Mouse (Mus musculus): Measurements from ENCODE around the gene Clec11a. TPM values are rescaled to one million over a fixed set of nuclear protein-coding genes. Genes with fewer than 3 reads are reported as not detected.
A peak's percentile ranks its signal among the peaks of the same experiment; 100 is the strongest.

The Clec11a gene
- polyA plus RNA-seq, 1 experiment from 2014 or later: 3.4 TPM

DNA sequence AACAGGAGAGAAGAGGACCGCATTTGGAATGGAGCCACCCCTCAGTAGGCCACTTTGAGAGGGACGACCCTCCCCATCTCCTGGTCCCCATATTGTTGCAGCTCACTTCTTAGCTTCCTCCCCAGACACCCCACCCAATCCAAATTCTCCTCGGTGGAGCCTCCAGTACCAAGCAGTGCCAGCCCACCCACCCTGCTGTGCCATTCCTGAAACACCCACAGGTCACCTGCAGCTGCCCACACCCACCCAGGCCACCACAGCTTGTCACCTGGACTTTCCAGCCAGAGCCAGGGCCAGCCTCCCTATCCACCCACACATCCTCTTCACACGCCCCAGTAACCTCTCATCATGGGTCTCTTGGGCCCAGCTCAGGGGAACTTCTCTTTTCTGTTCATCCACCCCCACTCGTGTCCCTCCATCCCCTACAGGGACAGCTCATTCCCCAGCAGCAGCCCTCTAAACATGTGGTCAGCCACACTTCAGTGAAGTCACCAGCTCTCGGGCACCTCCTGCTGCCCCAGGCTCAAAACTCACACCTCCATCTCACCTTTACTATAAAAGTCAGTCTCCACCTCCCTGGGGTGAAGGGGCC, 5.1 kb upstream of the Clec11a start:
- Histone ChIP-seq H3K36me3 (peaks cover 40% of the 10 kb centered on the region), H3K4me3 (peak overlapping the region; percentile 67), H3K4me1 (replicated peaks) (peaks cover 33% of the 10 kb centered on the region), H3K4me2 (peak overlapping the region; percentile 89), H3K9ac (peak overlapping the region; percentile 92), H3K27ac (peak overlapping the region; percentile 84; the same call in 1 of the 2 replicates), H3K9me3 (no peaks in the 10 kb centered on the region), H3K27me3 (0 out of 2 replicates have a peak, but pooled peaks cover 17% of the 10 kb centered on the region)
- ATAC-seq (ENCODE audit: low FRiP score): 0 out of 2 replicates have a peak, but pooled peaks have one; percentile 0
- WGBS: 12% methylated on average over 6 of the region's 6 CpGs

DNA sequence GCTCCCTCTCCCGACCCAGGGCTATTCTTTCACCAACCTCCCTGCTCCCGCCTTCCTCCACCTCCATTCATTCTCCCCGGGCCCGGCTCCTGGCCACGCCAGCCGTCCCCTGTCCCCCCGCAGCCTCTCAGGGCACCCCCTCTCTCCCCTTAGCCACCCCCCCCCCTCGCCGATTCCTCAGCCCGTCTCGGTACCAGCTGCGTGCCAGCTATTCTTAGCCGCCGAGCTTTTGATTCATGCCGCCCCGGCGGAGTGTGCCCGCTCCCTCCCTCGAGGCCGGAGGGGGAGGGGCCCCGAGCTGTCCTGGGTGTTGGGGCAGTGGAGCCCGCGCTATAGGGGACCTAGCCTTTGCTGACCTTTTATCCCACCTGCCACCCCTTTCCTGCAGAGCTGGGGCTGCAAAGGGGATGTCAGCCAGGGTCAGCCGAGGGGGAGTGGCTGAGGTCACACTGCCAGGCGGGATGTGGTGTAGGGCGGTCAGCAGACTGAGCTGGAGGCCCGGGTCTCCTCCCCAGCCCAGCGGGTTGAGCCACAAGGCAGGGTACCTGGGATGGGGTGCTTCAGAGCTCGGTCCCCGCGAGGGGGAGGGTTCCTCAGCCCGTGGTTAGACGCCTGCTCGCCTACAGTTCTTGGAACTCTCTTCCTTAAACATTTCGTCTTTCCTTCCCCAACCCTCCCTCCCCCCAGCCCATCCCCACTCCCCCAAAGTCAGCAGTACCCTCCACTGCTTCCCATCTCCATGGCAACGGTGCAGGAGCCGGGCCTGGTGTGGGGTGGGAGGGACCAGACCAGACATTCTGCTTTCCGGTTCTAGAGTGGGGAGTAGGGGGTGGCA, 4.4 kb upstream of the Clec11a start:
- Histone ChIP-seq H3K36me3 (peaks cover 32% of the 10 kb centered on the region), H3K4me2 (peak overlapping the region; percentile 89), H3K4me1 (replicated peaks) (peaks cover 33% of the 10 kb centered on the region), H3K9me3 (no peaks in the 10 kb centered on the region), H3K4me3 (peak overlapping the region; percentile 67), H3K27ac (peak overlapping the region; percentile 84), H3K9ac (peak overlapping the region; percentile 92), H3K27me3 (0 out of 2 replicates have a peak, but pooled peaks cover 18% of the 10 kb centered on the region)
- peak; percentile 41 for ATAC-seq (ENCODE audit: low FRiP score)
- WGBS: under 1% methylated on average over 37 of the region's 38 CpGs

DNA sequence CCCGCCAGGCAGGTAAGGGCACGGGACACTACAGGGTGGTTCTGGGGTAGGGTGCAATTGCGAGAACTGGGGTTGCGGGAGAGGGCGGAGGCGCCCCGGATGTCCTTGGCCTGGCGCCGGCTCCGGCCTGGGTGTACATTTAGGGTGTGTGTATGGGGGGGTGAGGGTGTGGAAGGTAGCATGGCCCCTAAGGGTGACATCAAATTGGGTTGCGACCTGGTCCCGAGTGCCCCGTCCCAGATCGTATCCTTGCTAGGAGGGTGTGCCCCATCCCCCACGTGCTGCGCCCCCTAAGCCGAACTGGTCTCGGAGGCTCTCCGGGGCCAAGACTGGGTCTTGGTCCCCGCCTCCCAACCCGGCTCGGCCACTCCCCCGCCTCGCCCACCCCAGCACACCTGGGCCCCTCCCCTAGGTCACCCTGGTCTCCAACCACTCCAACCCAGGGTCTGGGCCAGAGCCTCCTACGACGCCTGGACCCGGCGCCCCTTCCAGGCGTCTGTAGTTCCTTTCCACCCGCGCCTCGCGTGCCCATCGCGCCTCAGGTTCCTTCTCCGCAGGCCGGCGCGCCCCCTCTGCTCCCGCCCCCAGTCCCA, 3.7 kb upstream of the Clec11a start:
- H3K4me3 ChIP-seq: peak overlapping the region; percentile 67
- peaks cover 25% of the 10 kb centered on the region for H3K36me3 ChIP-seq
- H3K4me2 ChIP-seq: peak overlapping the region; percentile 89
- H3K4me1 ChIP-seq (replicated peaks): peaks cover 38% of the 10 kb centered on the region
- peak overlapping the region; percentile 92 for H3K9ac ChIP-seq
- no peaks in the 10 kb centered on the region for H3K9me3 ChIP-seq
- peak overlapping the region; percentile 84 for H3K27ac ChIP-seq
- H3K27me3 ChIP-seq: 0 out of 2 replicates have a peak, but pooled peaks cover 18% of the 10 kb centered on the region
- peak; percentile 21 for ATAC-seq (ENCODE audit: low FRiP score)
- 1% methylated on average over 37 of the region's 40 CpGs for WGBS

DNA sequence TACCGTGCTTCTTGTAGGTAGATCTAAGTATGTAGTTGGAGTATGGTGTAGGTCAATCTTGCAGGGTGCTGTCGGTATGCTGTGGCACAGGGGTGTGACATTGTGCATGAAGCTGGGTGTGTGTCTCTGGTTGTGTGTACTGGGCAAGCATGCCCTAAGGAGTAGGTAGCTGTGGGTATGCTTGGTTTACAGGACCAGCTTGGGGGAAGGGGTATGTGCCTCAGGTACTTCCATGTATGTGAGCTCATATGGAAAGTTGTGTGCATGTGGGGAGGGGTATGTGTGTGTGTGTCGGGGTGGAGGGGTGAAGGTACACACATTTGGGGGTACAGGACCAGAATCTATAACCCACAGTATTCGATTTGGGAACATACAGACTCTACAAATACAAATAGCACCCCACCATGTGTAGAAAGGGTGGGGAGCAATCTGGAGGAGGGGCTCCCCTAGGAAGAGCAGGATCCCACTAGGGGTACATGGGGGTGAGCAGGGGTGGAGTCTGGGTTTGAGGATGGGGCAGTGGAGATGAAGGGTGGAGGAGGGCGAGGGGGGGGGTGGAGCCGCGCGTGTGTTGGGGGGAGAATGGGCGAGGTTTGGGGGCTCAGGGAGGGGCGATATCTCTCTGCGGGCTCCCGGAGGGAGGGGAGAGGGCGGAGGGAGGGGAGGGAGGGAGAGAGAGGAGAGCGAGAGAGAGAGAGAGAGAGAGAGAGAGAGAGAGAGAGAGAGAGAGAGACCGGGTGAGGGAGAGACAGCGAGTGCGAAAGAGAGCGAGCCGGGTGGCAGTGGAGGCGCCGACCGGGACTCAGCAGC, 3.0 kb upstream of the Clec11a start, which contains the start of gene Shank1:
Gene Shank1, plus strand, starts transcription at position 779 of the 810 bp plus-strand sequence.
- Histone ChIP-seq H3K36me3 (peaks cover 23% of the 10 kb centered on the region), H3K4me1 (replicated peaks) (peaks cover 35% of the 10 kb centered on the region), H3K9me3 (no peaks in the 10 kb centered on the region), H3K9ac (peak within 1 kb of the TSS; percentile 92), H3K27me3 (0 out of 2 replicates have a peak, but pooled peaks cover 18% of the 10 kb centered on the region), H3K4me3 (peak within 1 kb of the TSS; percentile 67), H3K4me2 (peak within 1 kb of the TSS; percentile 89), H3K27ac (peak within 1 kb of the TSS; percentile 84)
- no peak for ATAC-seq (ENCODE audit: low FRiP score)
- WGBS: 13% methylated on average over 20 of the region's 22 CpGs

DNA sequence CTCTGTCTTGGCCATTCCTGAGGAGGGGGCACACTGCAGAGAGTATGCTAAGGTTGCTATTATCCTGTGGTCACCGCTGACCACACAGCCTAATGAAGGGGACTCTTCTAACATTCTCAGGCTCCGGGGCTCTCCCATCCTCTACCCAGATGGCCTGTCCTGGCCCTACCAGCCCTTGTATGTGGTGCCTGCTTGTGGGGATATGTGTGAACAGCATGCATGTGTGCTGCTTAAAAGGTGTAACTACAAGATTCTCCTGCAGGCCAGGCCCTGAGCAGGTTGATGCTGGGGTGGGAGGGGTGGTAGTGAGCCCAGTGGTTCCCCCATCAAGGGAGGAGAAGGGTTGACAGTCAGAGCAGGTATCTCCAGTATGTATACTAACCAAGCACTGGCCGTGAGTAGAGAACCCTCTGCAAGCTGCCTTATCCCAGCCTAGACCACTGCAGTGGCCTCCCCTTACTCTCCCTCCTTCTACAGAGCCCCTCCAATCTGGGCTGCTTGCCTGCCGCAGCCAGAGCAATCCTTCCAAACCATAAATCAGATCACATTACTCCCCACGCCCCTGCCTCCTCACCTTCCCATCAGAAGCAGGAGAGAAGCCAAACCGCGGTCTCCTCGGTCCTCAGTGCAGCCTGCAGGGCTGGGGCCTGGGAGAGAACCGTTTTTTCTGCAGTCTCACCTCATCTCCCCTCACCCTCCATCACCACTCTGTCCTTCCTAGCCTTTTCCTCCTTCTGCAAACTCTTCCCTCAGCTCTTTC, 739 bp upstream of the Clec11a start:
- Histone ChIP-seq H3K36me3 (peaks cover under 1% of the 10 kb centered on the region; the same call in 1 of the 2 replicates), H3K27ac (peak overlapping the region; percentile 20; the same call in 1 of the 2 replicates)

DNA sequence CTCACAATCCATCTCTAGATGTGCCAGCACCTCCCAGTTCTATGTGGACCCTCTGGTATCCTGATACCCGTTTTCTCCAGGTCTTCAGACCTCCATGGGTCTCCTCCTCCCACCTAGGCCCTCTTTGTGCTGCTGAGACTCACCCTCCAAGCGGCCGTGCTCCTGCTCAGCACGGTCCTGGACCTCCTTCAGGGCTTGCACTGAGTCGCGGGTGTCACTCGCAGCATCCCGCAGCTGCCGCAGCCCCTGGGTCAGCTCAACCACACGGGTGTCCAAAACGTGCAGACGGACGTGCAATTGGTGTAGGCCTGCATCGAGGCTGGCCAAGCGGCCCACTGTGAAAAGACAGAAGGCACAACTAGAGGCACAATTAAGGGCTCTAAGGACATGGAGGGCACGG, 1.0 kb downstream of the Clec11a start:
- no peaks in the 10 kb centered on the region for H3K9me3 ChIP-seq
- peak overlapping the region; percentile 97 for H3K27ac ChIP-seq
- no peaks in the 10 kb centered on the region for H3K36me3 ChIP-seq
- ATAC-seq (ENCODE audit: low FRiP score): no peak; the same call in 1 of the 2 replicates
- peak overlapping the region; percentile 31; the same call in 1 of the 2 replicates for H3K9ac ChIP-seq
- 9% methylated on average over 16 of the region's 16 CpGs for WGBS
- peak overlapping the region; percentile 68 for H3K4me3 ChIP-seq
- 0 out of 2 replicates have a peak, but pooled peaks cover 13% of the 10 kb centered on the region for H3K27me3 ChIP-seq
- peaks cover 26% of the 10 kb centered on the region for H3K4me1 ChIP-seq (replicated peaks)
- peak overlapping the region; percentile 77 for H3K4me2 ChIP-seq

More for the DNA sequence above, 739 bp upstream of the Clec11a start:
- no peak overlapping the region for H3K4me2 ChIP-seq
- 0 out of 2 replicates have a peak, but pooled peaks cover 15% of the 10 kb centered on the region for H3K27me3 ChIP-seq
- no peak overlapping the region for H3K9ac ChIP-seq
- peaks cover 43% of the 10 kb centered on the region for H3K4me1 ChIP-seq (replicated peaks)
- no peaks in the 10 kb centered on the region for H3K9me3 ChIP-seq
- ATAC-seq (ENCODE audit: low FRiP score): no peak
- H3K4me3 ChIP-seq: no peak overlapping the region
- WGBS: 53% methylated on average over 9 of the region's 9 CpGs

DNA sequence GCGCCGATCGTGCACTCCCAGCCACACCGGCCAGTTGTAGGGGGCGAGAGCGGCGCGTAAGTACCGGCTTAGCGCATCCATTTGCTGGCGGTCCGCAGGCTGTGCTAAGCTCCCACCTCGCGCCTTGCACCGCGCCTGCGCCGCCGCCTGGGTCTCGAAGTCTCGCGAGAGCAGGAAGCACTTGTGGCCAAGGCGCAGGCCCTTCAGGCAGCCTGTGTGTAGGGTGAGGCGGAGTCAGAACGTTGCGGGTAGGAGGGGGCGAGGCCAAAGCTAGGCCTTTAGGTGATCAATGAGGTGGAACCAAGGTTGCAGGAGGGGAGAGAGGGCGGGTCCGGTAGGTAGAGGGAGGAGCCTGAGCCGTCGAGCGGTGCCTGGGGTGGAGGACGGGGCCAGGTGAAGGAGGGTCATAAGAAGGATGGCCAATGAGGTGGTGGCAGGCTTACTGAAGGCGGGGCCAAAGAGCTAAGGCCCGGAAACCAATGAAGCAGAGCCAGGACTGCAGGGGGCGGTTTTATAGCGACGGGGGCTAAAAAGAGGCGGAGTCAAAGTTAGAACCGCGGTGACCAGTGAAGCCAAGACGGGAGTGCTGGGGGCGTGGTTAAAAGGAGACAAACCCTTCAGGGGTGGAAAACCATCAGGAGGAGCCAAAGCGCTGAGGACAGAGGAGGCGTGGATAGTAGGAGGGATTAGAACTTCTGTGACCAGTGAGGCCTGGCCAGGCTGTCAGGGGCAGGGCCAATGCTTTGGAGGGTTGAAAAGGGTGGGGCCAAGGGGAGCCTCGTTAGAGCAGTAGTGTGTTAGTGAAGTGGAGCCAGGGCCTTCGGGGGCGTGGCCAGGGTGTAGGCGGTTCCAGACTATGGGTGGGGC, 1.7 kb downstream of the Clec11a start:
- peak overlapping the region; percentile 68 for H3K4me3 ChIP-seq
- peak overlapping the region; percentile 97 for H3K27ac ChIP-seq
- no peaks in the 10 kb centered on the region for H3K9me3 ChIP-seq
- H3K9ac ChIP-seq: peak overlapping the region; percentile 94
- 0 out of 2 replicates have a peak, but pooled peaks cover 13% of the 10 kb centered on the region for H3K27me3 ChIP-seq
- ATAC-seq (ENCODE audit: low FRiP score): peak; percentile 95
- H3K4me2 ChIP-seq: peak overlapping the region; percentile 77
- H3K4me1 ChIP-seq (replicated peaks): peaks cover 21% of the 10 kb centered on the region
- no peaks in the 10 kb centered on the region for H3K36me3 ChIP-seq
- WGBS: under 1% methylated on average over 49 of the region's 49 CpGs

DNA sequence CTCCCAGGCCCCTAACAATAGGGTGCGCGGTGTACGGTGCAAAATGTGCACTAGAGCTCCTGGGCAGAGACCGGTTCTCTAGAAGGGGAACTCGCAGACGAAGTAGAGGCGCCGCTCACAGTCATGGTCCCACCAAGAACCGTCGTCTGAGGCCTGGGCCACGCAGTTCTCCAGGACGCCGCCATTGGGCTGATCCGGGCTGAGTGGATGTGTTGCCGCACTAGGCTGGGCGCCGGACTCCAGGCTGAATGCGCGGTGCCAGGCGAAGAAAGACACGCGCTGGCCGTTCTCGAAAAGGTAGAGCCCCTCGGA, 2.3 kb downstream of the Clec11a start:
- peak overlapping the region; percentile 77 for H3K4me2 ChIP-seq
- H3K9ac ChIP-seq: peak overlapping the region; percentile 94
- 0 out of 2 replicates have a peak, but pooled peaks cover 13% of the 10 kb centered on the region for H3K27me3 ChIP-seq
- H3K27ac ChIP-seq: peak overlapping the region; percentile 97
- under 1% methylated on average over 25 of the region's 25 CpGs for WGBS
- no peaks in the 10 kb centered on the region for H3K36me3 ChIP-seq
- ATAC-seq (ENCODE audit: low FRiP score): peak; percentile 50
- H3K9me3 ChIP-seq: no peaks in the 10 kb centered on the region
- peaks cover 19% of the 10 kb centered on the region for H3K4me1 ChIP-seq (replicated peaks)
- peak overlapping the region; percentile 68 for H3K4me3 ChIP-seq

DNA sequence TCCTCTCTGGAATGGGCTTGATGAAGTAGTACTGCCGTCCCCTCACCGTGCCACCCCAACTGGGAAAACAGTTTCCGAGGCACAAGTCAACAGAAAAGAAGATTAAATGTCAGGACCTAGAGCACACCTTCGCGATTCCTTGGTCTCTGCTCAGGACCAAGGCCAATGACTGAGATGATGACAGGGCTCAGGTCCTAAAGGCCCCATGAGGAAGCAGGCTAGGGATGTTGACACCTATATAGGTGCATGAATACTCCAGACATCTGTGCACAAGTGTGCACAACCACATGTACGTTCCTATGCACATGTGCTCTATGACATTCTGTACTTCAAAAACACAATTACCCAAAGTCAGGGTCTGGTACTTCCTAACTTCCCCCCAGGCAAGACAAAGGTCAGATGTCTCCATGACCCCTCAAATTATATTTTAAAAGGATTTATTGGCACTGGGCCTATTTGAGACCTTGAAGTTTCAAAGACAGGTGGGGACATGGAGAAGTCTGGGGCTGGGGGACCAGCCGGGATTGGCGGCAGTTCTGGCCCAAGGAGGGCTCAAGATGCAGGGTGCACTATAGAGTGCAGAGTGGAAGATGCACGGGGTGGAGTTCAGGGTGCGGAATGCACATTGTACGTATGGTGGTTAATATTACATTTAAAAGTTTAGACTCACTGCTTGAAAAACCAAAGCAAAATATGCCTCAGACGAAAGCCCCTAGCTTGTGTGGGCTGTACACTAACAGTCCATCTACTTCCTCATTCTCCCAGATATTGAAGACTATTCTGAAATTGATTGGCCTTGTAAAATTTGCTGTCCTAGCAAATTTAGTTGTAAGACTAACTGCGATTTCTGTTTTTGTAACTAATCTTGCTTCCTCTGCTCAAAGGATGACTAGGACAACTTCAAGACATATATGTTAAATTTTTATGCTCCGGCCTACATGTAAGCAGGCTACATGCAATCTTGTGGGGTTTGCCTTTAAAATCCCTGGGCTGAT, 3.1 kb downstream of the Clec11a start:
- Histone ChIP-seq H3K36me3 (no peaks in the 10 kb centered on the region), H3K4me3 (peak overlapping the region; percentile 68), H3K9me3 (no peaks in the 10 kb centered on the region), H3K4me2 (peak overlapping the region; percentile 77), H3K27ac (peak overlapping the region; percentile 97), H3K27me3 (0 out of 2 replicates have a peak, but pooled peaks cover 13% of the 10 kb centered on the region), H3K9ac (peak overlapping the region; percentile 94), H3K4me1 (replicated peaks) (peaks cover 16% of the 10 kb centered on the region)
- 89% methylated on average over 14 of the region's 14 CpGs for whole genome bisulfite sequencing
- ATAC-seq (ENCODE audit: low FRiP score): no peak

All from hindbrain, embryonic 13.5 days (tissue).